Mouse (Mus musculus) thymus, adult 18-20 months (tissue): ENCODE data around the gene Cfap126.
"Not testable (repeated sequence)": the region's sequence is repeated elsewhere in the genome, so short reads cannot be mapped to it uniquely, and the experiment has no call there.

Experiments used
- DNase-seq, 2 experiments: peaks; one replicate each; pipeline ENCODE4 v3.0.0; 2022; ENCODE audit warnings: mixed read lengths in 2 of 2

Cfap126 gene

GRCm38 (mm10) chr1:171129251-171129650 is 15.5 kb downstream of the Cfap126 start:
- no peak for DNase-seq

DNA sequence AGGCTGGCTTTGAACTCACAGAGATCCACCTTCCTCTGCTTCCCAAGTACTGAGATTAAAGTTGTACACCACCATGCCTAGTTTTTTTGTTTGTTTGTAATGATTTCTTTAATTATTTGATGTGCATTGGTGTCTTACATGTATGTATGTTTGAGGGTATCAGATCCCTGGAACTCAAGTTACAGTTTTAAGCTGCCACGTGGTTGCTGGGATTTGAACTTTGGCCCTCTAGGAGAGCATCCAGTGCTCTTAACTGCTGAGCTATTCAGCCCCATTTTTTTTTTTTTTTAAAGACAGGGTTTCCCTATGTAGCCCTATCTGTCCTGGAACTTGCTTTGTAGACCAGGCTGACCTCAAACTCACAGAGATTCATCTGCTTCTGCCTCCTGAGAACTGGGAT is 17.3 kb downstream of the Cfap126 start:
- no peak for DNase-seq

- DNase-seq, result no peak
Measured at GRCm38 (mm10) chr1:171135600-171135999, 21.9 kb downstream of the Cfap126 start.

DNA sequence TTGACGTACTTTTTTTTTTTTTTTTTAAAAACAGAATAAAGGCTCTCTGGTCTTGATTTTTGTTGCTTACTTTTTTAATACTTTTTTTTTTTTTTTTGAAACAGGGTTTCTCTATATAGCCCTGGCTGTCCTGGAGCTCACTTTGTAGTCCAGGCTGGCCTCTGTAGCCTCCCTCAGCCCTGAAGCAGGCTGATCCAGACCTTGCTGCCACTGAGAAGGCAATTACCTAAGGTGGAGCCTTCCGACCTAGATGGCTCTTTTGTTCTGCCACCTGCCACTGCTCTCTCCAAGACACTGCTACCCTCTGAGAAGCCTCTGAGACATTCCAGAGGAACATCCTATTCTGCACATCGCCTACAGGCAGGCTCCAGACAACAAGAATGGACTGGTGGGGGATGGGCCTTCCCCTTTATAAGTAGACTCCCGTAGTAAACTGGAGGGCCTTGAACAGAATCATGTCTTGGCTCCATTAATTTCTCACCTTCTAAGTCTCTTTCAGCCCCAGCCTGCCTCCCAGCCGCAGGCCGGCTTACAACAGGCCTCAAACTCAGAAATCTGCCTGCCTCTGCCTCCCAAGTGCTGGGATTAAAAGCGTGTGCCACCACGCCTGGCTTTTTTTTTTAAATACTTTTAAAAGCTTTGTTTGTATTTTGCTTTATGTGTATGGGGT is 23.9 kb downstream of the Cfap126 start:
- not testable (repeated sequence) for DNase-seq

- DNase-seq, result not testable (repeated sequence)
Measured at GRCm38 (mm10) chr1:171142981-171143380, 29.3 kb downstream of the Cfap126 start.

- peak; percentile 89 to 92 for DNase-seq
Measured at GRCm38 (mm10) chr1:171149974-171150760, 36.4 kb downstream of the Cfap126 start, which contains the start of the genes Sdhc and Mpz. Gene Sdhc, minus strand, starts transcription at chr1:171150603. Gene Mpz, plus strand, starts transcription at chr1:171150711.

DNA sequence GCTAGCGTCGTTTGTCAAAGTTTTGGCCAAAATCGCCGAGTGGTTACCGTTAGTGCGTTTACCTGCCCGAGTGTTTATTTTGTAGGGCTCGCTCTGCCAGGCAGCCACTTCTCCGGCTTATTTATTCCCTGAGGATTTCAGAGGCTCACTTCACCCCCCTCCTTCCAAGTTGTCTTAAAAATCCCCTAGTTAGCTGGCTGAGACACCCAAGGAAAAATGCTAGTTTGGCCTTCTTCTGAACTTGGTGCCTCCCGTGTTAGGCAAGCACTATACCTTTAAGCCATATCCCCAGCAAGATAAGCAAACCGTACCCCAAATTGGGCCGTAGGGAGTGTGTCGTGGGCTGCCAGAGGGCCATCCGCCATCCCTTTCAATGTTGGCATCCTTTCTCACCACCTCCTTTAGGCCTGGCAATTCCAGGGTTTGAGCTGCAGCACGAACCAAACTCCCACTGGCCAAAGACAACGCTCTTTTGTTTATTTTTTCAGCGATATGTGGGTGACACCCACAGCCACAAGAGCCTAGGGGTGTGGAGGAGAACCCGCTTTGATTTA is 37.2 kb downstream of the Cfap126 start:
- DNase-seq, result peak in 1 of 2 experiments; percentile 18

GRCm38 (mm10) chr1:171151966-171152365 is 38.2 kb downstream of the Cfap126 start:
- DNase-seq, result no peak

GRCm38 (mm10) chr1:171156644-171157043 is 42.9 kb downstream of the Cfap126 start:
- DNase-seq, result no peak

DNA sequence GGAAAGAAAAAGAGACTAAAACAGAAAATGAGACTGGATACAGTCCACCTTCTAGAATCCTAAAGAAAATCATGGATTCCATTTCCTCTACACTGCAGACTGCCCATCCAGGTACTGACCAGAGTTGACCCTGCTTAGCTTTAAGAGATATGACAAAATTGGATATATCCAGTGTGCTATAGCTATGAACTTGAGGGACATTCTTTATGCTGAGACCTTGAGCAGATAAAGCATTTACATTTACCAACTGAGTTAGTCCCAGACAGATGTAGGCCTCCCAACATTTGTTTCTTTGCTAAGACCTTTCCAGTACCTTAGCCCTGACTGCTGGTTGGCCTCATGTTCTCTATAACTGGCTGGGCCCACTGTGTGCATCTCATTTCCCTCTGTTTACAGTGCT is 44.2 kb downstream of the Cfap126 start:
- DNase-seq, result no peak

- DNase-seq, result no peak
Measured at GRCm38 (mm10) chr1:171159485-171159975, 45.8 kb downstream of the Cfap126 start.

DNA sequence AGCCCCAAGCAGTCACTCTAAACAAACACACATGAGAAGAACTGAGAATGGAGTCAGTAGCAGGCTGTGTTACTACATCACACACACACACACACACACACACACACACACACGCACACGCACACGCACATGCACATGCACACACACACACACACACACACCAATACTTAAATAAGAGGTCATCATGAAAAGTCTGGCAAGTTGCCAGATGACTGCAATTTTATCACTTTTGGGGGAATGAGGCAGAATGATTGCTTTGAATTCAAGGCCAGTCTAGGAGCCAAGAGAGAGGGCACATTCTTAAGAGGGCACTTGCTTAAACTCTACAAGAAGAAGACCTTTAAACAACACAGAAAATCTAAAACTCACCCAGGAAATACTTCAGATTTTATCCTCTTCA is 48.8 kb downstream of the Cfap126 start:
- DNase-seq, result no peak

DNA sequence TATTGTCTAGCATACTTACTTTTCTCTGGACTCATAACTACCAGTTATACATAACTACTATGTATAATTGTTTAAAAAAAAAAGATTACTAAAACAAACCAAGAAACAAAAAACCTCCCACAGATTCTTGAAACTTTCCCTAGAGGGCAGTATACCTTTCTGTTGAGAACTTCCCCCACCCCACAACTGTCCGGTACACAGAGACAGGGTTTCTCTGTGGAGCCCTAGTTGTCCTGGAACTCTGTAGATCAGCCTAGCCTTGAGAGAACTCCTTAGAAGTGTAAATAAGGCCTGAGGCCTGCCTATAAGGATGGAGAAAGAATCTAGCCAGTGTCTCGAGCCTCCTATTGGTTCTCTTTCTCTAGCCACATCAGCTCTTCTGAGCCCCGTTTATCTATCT is 50.5 kb downstream of the Cfap126 start:
- DNase-seq, result no peak

DNA sequence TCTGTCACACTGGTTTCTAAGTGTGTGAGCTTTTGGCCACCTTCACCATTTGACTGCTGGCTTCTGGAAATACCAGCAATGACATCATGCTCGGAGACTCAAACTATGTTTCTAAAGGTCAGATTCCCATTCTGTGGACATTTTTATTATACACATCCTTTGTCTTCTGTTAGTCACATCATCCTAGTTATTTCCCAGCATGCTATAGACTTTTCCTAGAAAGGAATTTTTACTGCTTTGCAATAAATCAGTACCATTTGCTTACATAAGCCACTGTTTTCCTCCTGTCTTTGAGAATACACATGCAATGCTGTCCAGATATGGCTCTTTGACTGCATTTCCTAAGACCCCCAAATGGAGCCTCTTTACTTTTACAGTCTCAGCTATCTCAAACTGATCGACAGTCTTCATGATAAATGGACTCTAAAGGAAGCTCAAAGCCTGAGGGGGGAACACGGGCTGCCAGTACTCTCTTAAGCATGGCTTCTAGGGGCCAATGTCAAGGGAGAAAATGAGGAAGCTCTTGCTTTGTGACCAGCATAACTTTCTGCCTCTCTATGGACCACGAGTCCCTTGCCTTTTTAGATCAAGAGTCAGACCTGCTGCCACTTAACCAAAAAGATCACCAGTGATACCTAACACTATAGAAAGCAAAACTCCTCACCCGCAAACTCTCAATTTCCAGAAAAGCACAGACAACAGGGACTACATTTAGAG is 52.1 kb downstream of the Cfap126 start:
- DNase-seq, result no peak

DNA sequence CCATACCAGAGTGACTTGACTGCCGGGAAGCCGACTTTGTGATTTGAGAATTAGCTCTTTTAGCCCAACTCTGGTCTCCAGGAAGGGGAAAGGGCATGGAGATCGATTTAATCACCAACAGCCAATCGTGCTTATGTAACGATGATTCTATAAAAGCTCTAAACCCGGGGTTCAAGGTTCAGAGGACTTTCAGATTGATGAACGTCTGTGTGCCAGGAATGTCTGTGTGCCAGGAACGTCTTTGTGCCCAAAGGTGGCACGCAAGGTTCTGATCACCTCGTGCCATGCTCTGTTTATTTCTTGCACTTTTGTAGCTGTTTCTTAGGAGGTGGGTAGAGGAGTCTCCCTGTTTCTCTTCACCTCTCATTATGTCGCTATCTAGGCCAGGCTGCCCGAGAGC is 55.2 kb downstream of the Cfap126 start:
- no peak for DNase-seq

DNA sequence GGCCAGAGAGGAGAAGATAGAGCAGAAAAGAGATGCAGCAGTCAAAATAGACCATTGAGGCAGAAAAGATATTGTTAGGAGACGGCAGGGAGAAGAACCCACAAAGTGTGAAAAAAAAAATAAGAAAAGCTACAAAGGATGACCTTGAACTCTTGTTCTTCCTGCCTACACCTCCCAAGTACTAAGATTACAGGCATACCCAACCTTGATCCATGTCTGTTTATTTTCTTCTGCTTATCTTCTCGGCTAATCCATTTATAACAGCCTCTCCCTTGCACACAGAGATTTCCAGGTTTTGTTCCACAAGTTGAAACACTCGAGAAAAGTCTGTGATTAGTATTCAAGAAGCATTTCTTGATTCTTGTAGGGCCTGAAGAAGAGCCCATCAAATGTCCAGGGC is 56.2 kb downstream of the Cfap126 start:
- no peak for DNase-seq

DNA sequence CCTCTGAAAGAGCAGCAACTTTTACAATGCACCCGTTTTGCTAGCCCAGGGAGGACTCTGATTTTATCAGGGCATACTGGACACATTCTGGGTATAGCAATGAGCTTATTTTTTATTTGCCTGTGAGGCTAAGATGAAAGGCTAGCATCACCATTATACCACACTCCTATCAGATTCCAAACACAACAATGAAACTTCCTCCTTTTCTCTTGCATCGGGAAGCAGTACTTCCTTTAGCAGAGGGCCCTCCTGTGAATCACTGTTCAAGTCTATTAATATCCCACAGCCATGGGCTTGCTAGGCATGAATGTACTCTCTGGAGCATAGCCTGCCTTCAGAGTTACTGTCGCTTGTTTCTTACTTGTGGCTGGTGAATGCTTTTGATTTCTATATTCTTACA is 57.4 kb downstream of the Cfap126 start:
- DNase-seq, result no peak

DNA sequence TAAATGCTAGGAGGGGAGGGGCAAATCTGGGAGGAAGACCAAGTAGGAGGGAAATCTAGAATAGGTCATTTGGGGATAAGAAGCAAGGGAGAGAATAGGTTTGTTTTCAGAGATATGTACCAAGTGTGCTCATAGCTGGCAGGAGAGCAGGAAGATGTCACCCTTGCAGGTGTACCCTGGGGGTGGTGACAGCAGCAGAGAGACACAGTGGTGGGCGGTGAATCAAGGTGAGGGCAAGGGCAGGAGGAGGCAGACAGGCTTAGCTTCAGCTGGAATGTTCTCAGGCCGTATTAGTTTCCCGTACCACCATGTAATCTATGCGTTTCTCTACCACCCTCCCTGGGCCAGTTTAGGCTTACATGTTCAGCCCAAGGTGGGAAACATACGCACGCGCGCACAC is 59.1 kb downstream of the Cfap126 start:
- no peak for DNase-seq
